Mouse (Mus musculus): Measurements from ENCODE around the gene Ankrd2. TPM values are rescaled to one million over a fixed set of nuclear protein-coding genes. Genes with fewer than 3 reads are reported as not detected.
"Not testable (repeated sequence)": the region's sequence is repeated elsewhere in the genome, so short reads cannot be mapped to it uniquely, and the experiment has no call there.

Gene Ankrd2
- total and polyA plus RNA-seq, 3 experiments, result 0.20 to 0.42 TPM; not detected in 1

DNA sequence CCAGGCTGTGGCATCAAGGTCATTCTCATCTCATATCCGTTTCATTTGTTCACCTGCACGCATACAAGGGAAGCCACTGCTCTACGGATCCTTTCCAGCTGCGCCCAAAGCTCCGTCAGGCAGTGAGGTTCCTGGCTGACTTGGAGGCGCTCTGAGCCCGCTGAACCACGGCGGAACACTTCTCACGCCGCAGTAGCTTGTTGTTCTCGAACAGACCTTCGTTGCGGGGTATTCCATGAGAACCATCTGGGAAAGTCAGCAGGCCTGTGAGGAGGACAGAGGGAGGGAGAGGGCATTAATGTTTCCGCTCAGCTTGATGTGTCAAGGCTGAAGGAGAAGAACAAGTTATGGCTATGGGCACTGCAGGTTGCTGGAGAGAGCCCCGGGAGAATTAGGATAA is 40.2 kb downstream of the Ankrd2 start:
- intact Hi-C loops (cut with DNase I), result no loop called here
- Histone ChIP-seq H3K4me3 (no peak overlapping the region), H3K9ac (ENCODE audit: low read depth, low read length) (no peak overlapping the region), H3K4me1 (ENCODE audit: control insufficient read depth, insufficient read depth, low read length) (no peaks in the 10 kb centered on the region), H3K27ac (no peak overlapping the region), H3K36me3 (ENCODE audit: control insufficient read depth, insufficient read depth, low read length) (no peaks in the 10 kb centered on the region), H3K27me3 (ENCODE audit: control insufficient read depth, insufficient read depth, low read length) (no peaks in the 10 kb centered on the region), H3K79me2 (replicated peaks; ENCODE audit: control insufficient read depth, insufficient read depth, low read length) (no peaks in the 10 kb centered on the region)
- no peak for TF ChIP-seq CTCF (IDR thresholded peaks at IDR 0.05)
- no peak for TF ChIP-seq POLR2A (IDR thresholded peaks at IDR 0.05; ENCODE audit: insufficient read depth, low read depth, low read length)
- TF ChIP-seq EP300 (IDR thresholded peaks at IDR 0.05; ENCODE audit: insufficient read depth, low read depth, low read length), result no peak
- DNase-seq, result no peak
- WGBS, result 91% methylated on average over 16 of the region's 16 CpGs

DNA sequence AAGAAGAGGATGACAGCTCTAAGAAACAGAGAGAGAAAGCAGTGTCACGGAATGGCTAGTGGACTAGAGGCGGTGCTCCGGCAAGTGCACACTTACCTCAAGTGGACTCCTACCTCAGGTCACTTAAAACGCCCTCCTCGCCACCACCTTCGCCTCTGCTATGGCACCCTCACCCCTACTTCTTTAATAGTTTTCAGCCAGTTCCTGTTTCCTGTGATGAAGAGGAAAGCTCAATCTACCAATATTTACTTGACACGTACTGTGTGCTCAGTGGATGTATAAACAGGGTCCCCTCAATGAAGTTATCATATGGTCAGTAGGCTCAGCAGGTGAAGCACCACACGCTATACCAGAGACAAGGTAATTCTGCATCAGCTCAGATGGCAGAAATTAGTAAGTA is 42.8 kb downstream of the Ankrd2 start:
- no peaks in the 10 kb centered on the region for H3K4me1 ChIP-seq (ENCODE audit: control insufficient read depth, insufficient read depth, low read length)
- no peaks in the 10 kb centered on the region for H3K27me3 ChIP-seq (ENCODE audit: control insufficient read depth, insufficient read depth, low read length)
- H3K4me3 ChIP-seq, result no peak overlapping the region
- no peaks in the 10 kb centered on the region for H3K79me2 ChIP-seq (replicated peaks; ENCODE audit: control insufficient read depth, insufficient read depth, low read length)
- no peak overlapping the region for H3K9ac ChIP-seq (ENCODE audit: low read depth, low read length)
- no peaks in the 10 kb centered on the region for H3K36me3 ChIP-seq (ENCODE audit: control insufficient read depth, insufficient read depth, low read length)
- 91% methylated on average over 8 of the region's 8 CpGs for WGBS
- no peak for DNase-seq
- no peak overlapping the region for H3K27ac ChIP-seq
- no peak for TF ChIP-seq POLR2A (IDR thresholded peaks at IDR 0.05; ENCODE audit: insufficient read depth, low read depth, low read length)
- TF ChIP-seq CTCF (IDR thresholded peaks at IDR 0.05), result no peak
- TF ChIP-seq EP300 (IDR thresholded peaks at IDR 0.05; ENCODE audit: insufficient read depth, low read depth, low read length), result no peak
- intact Hi-C loops (cut with DNase I), result no loop called here

DNA sequence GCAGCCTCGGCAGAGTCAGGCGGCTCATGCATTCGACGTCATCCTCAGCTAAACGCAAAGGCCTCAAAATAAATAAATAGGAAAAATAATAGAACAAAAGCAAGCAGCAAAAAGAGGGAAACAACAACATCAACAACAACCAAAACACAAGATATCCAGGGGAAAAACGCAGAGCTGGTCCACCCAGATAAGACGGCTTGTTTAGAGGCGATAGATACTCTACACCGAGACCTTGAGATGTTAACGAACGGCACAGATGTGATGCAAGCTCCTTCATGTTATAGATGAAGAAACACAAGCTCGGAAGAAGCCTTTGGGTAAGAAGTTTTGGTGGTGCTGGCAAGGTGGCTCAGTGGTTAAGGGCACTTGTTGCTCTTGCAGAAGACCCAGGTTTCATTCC is 43.2 kb downstream of the Ankrd2 start:
- H3K9ac ChIP-seq (ENCODE audit: low read depth, low read length), result no peak overlapping the region
- H3K4me1 ChIP-seq (ENCODE audit: control insufficient read depth, insufficient read depth, low read length), result no peaks in the 10 kb centered on the region
- H3K27ac ChIP-seq, result no peak overlapping the region
- H3K4me3 ChIP-seq, result no peak overlapping the region
- H3K36me3 ChIP-seq (ENCODE audit: control insufficient read depth, insufficient read depth, low read length), result no peaks in the 10 kb centered on the region
- DNase-seq, result no peak
- TF ChIP-seq POLR2A (IDR thresholded peaks at IDR 0.05; ENCODE audit: insufficient read depth, low read depth, low read length), result no peak
- no peak for TF ChIP-seq EP300 (IDR thresholded peaks at IDR 0.05; ENCODE audit: insufficient read depth, low read depth, low read length)
- no peak for TF ChIP-seq CTCF (IDR thresholded peaks at IDR 0.05)
- WGBS, result 90% methylated on average over 12 of the region's 12 CpGs
- no peaks in the 10 kb centered on the region for H3K27me3 ChIP-seq (ENCODE audit: control insufficient read depth, insufficient read depth, low read length)
- intact Hi-C loops (cut with DNase I), result no loop called here
- H3K79me2 ChIP-seq (replicated peaks; ENCODE audit: control insufficient read depth, insufficient read depth, low read length), result no peaks in the 10 kb centered on the region

DNA sequence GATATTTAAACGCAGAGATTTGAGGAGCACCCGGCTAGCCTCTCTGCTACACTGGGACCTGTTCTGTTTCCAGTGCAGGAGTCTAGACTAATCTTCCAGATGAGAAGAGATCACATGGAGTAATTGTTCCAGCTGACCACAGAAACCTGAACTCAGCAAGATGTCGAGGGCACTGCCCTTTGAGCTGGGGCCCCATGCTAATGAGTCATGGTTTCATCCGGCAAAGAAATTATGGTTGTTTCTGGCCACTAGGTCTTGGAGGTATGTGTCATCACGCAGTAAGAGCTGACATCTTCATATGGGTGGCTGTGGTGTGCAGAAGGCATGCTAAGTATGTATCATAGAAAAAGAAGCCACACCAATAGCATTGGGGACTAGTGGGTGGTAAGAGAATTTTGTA is 44.1 kb downstream of the Ankrd2 start:
- Histone ChIP-seq H3K27me3 (ENCODE audit: control insufficient read depth, insufficient read depth, low read length) (no peaks in the 10 kb centered on the region), H3K36me3 (ENCODE audit: control insufficient read depth, insufficient read depth, low read length) (no peaks in the 10 kb centered on the region), H3K27ac (no peak overlapping the region), H3K4me3 (no peak overlapping the region), H3K9ac (ENCODE audit: low read depth, low read length) (no peak overlapping the region), H3K4me1 (ENCODE audit: control insufficient read depth, insufficient read depth, low read length) (no peaks in the 10 kb centered on the region), H3K79me2 (replicated peaks; ENCODE audit: control insufficient read depth, insufficient read depth, low read length) (no peaks in the 10 kb centered on the region)
- 63% methylated on average over 5 of the region's 5 CpGs for WGBS
- intact Hi-C loops (cut with DNase I), result no loop called here
- DNase-seq, result no peak
- TF ChIP-seq EP300 (IDR thresholded peaks at IDR 0.05; ENCODE audit: insufficient read depth, low read depth, low read length), result no peak
- no peak for TF ChIP-seq POLR2A (IDR thresholded peaks at IDR 0.05; ENCODE audit: insufficient read depth, low read depth, low read length)
- TF ChIP-seq CTCF (IDR thresholded peaks at IDR 0.05), result no peak

DNA sequence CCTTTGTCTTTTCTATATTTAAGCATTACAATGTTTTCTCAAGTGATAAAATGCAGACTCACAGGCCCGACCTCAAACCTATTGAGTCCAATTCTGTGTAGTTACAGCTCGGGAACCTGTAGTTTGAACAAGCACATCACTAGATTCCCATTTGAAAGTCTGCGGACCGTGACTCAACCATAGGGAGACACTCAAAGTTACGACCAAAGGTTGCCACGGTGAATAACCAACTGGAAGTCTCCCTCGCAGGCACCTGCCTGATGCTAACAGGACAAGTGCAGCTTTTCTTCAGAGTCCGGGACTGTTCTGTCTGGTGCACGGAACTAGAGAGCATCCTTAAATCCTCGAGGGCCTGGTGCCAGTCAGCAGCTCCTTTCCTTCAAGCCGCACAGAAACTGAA is 44.7 kb downstream of the Ankrd2 start:
- H3K4me3 ChIP-seq, result no peak overlapping the region
- no peak for TF ChIP-seq CTCF (IDR thresholded peaks at IDR 0.05)
- TF ChIP-seq POLR2A (IDR thresholded peaks at IDR 0.05; ENCODE audit: insufficient read depth, low read depth, low read length), result no peak
- TF ChIP-seq EP300 (IDR thresholded peaks at IDR 0.05; ENCODE audit: insufficient read depth, low read depth, low read length), result no peak
- no peak overlapping the region for H3K27ac ChIP-seq
- no peak for DNase-seq
- no peaks in the 10 kb centered on the region for H3K36me3 ChIP-seq (ENCODE audit: control insufficient read depth, insufficient read depth, low read length)
- no peaks in the 10 kb centered on the region for H3K27me3 ChIP-seq (ENCODE audit: control insufficient read depth, insufficient read depth, low read length)
- 78% methylated on average over 11 of the region's 11 CpGs for WGBS
- H3K9ac ChIP-seq (ENCODE audit: low read depth, low read length), result no peak overlapping the region
- H3K79me2 ChIP-seq (replicated peaks; ENCODE audit: control insufficient read depth, insufficient read depth, low read length), result no peaks in the 10 kb centered on the region
- intact Hi-C loops (cut with DNase I), result no loop called here
- H3K4me1 ChIP-seq (ENCODE audit: control insufficient read depth, insufficient read depth, low read length), result no peaks in the 10 kb centered on the region

DNA sequence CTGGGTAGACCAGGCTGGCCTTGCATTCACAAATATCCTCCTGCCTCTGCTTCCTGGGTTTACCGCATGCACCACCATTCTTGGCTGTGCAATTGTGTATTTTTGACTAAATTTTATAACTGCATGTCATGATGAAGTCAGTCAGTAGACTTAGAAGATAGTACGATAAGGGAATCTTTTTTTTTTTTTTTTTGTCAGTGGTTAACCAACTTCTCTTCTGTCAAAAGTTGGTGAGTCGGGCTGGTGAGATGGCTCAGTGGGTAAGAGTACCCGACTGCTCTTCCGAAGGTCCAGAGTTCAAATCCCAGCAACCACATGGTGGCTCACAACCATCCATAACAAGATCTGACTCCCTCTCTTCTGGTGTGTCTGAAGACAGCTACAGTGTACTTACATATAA is 45.8 kb downstream of the Ankrd2 start:
- WGBS, result 86% methylated on average over 5 of the region's 5 CpGs
- H3K4me1 ChIP-seq (ENCODE audit: control insufficient read depth, insufficient read depth, low read length); H3K27ac ChIP-seq; H3K9ac ChIP-seq (ENCODE audit: low read depth, low read length); H3K4me3 ChIP-seq; intact Hi-C loops (cut with DNase I); DNase-seq; H3K79me2 ChIP-seq (replicated peaks; ENCODE audit: control insufficient read depth, insufficient read depth, low read length); H3K36me3 ChIP-seq (ENCODE audit: control insufficient read depth, insufficient read depth, low read length); H3K27me3 ChIP-seq (ENCODE audit: control insufficient read depth, insufficient read depth, low read length): not testable (repeated sequence)

All from heart, adult 2 months (tissue).